Mouse (Mus musculus): ENCODE results near the gene C1rl. TPM values are rescaled to one million over a fixed set of nuclear protein-coding genes. Genes with fewer than 3 reads are reported as not detected.
"Not testable (repeated sequence)": the region's sequence is repeated elsewhere in the genome, so short reads cannot be mapped to it uniquely, and the experiment has no call there.

Gene C1rl
- polyA plus RNA-seq, 1 experiment from 2014 or later: 3.0 TPM

DNA sequence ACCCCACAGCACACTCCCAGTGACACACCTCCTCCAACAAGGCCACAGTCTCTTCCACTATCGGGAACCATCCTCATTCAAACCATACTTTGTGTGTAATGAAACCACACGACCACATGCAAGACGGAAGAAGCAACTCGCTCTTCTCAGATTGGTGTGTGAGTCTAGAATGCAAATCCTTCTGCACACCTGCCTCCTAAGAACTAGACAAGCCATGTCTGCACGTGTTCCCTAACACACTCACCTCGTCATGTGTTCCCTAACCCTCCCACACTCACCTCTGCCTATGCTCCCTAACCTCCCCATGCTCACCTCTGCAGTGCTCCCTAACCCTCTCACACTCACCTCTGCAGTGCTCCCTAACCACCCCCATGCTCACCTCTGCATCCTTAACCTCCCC is 1.5 kb upstream of the C1rl start:
- no peak overlapping the region for H3K4me2 ChIP-seq (ENCODE audit: low read depth, low read length)
- H3K4me1 ChIP-seq (ENCODE audit: control insufficient read depth, insufficient read depth, low read length): peaks cover 10% of the 10 kb centered on the region
- H3K9me3 ChIP-seq (ENCODE audit: control insufficient read depth, low read length): no peaks in the 10 kb centered on the region; the same call in 1 of the 2 replicates
- no peaks in the 10 kb centered on the region for H3K36me3 ChIP-seq (ENCODE audit: control insufficient read depth, insufficient read depth, low read length)
- 84% methylated on average over 6 of the region's 6 CpGs for WGBS
- no peak overlapping the region for H3K27ac ChIP-seq (ENCODE audit: low read length)
- no peak overlapping the region for H3K4me3 ChIP-seq (ENCODE audit: low read length)
- ATAC-seq: no peak
- H3K9ac ChIP-seq (ENCODE audit: low read depth, low read length): no peak overlapping the region
- H3K27me3 ChIP-seq (replicated peaks; ENCODE audit: control insufficient read depth, insufficient read depth, low read length): no peaks in the 10 kb centered on the region

DNA sequence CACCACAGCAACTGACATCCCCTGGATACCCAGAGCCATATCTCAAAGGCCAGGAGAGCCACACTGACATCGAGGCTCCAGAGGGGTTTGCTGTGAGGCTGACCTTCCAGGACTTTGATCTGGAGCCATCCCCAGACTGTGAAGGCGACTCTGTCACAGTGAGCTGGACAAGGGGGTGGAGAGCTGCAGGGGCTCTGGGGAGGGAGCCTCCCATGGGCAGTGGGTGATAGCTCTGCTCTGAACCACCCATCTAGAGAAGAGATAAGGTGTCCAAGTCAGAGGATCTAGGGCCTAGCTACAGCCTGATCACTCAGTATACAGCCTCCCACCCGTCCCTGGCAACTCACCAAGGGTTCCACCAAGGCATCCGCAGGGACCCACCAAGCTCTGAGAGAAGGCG is 973 bp downstream of the C1rl start:
- WGBS: 76% methylated on average over 5 of the region's 5 CpGs
- H3K9ac ChIP-seq (ENCODE audit: low read depth, low read length): peak overlapping the region; percentile 17; the same call in 1 of the 2 replicates
- peaks cover 10% of the 10 kb centered on the region for H3K4me1 ChIP-seq (ENCODE audit: control insufficient read depth, insufficient read depth, low read length)
- H3K4me2 ChIP-seq (ENCODE audit: low read depth, low read length): no peak overlapping the region
- H3K27ac ChIP-seq (ENCODE audit: low read length): peak overlapping the region; percentile 60; the same call in 1 of the 2 replicates
- no peaks in the 10 kb centered on the region for H3K36me3 ChIP-seq (ENCODE audit: control insufficient read depth, insufficient read depth, low read length)
- H3K4me3 ChIP-seq (ENCODE audit: low read length): no peak overlapping the region
- no peaks in the 10 kb centered on the region for H3K27me3 ChIP-seq (replicated peaks; ENCODE audit: control insufficient read depth, insufficient read depth, low read length)
- ATAC-seq: peak; percentile 29
- no peaks in the 10 kb centered on the region; the same call in 1 of the 2 replicates for H3K9me3 ChIP-seq (ENCODE audit: control insufficient read depth, low read length)

DNA sequence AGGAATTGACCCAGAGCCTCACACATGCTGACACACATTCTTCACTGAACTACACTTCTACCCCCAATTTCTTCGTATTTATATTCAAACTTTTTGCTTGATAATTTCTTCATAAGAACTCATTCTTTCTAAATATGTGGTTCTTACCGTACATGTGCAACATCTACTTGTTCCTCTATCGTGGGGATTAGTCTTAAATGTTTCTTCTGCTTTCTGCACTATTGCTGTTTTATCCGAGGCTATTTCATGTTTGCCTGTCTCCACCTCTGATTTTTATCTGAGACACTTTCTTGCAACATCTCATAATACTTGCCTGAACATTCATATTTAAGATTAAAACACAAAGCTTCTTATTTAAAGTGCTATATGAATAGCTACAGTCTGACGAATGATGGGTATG is 3.1 kb downstream of the C1rl start:
- H3K9me3 ChIP-seq (ENCODE audit: control insufficient read depth, low read length): no peaks in the 10 kb centered on the region; the same call in 1 of the 2 replicates
- H3K9ac ChIP-seq (ENCODE audit: low read depth, low read length): no peak overlapping the region
- no peak for ATAC-seq
- peaks cover 10% of the 10 kb centered on the region for H3K4me1 ChIP-seq (ENCODE audit: control insufficient read depth, insufficient read depth, low read length)
- no peaks in the 10 kb centered on the region for H3K27me3 ChIP-seq (replicated peaks; ENCODE audit: control insufficient read depth, insufficient read depth, low read length)
- no peak overlapping the region for H3K4me3 ChIP-seq (ENCODE audit: low read length)
- H3K27ac ChIP-seq (ENCODE audit: low read length): no peak overlapping the region
- 89% methylated on average over 5 of the region's 5 CpGs for WGBS
- H3K4me2 ChIP-seq (ENCODE audit: low read depth, low read length): no peak overlapping the region
- no peaks in the 10 kb centered on the region for H3K36me3 ChIP-seq (ENCODE audit: control insufficient read depth, insufficient read depth, low read length)

DNA sequence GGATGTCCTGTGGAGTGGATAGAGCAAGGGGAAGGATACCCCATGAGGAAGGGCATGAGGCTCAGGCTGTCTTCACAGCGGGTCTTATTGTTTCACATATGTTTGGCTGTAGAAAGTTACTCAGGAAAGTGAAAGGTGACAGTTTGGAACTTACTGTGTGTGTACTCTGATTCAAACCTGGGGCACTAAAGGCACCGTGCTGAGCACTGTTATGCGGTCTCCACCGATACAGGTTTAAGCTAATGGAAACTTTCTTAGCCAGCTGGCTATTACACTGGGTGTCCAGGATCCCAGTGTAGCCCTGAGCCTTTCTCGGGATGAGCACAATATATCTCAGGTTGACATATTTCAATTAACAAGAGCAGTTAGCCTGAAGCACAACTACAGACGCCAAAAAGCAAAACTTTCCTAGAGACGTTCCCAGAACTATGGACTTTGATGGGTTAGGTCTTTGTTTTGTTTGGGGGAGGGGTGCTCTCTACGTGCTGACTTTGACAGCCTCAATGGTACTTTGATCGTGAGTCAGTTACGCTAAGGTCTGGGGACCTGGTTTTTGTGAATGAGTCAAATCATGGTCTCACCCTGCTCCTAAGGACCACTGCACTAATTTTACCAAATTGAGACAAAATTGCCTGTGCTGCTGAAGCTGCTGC is 7.1 kb downstream of the C1rl start:
- H3K9ac ChIP-seq (ENCODE audit: low read depth, low read length): no peak overlapping the region
- peak; percentile 63 for ATAC-seq
- WGBS: 36% methylated on average over 10 of the region's 10 CpGs
- H3K9me3 ChIP-seq (ENCODE audit: control insufficient read depth, low read length): no peaks in the 10 kb centered on the region
- H3K4me1 ChIP-seq (ENCODE audit: control insufficient read depth, insufficient read depth, low read length): no peaks in the 10 kb centered on the region
- no peaks in the 10 kb centered on the region for H3K36me3 ChIP-seq (ENCODE audit: control insufficient read depth, insufficient read depth, low read length)
- no peak overlapping the region for H3K27ac ChIP-seq (ENCODE audit: low read length)
- no peak overlapping the region for H3K4me3 ChIP-seq (ENCODE audit: low read length)
- no peaks in the 10 kb centered on the region for H3K27me3 ChIP-seq (replicated peaks; ENCODE audit: control insufficient read depth, insufficient read depth, low read length)
- no peak overlapping the region for H3K4me2 ChIP-seq (ENCODE audit: low read depth, low read length)

DNA sequence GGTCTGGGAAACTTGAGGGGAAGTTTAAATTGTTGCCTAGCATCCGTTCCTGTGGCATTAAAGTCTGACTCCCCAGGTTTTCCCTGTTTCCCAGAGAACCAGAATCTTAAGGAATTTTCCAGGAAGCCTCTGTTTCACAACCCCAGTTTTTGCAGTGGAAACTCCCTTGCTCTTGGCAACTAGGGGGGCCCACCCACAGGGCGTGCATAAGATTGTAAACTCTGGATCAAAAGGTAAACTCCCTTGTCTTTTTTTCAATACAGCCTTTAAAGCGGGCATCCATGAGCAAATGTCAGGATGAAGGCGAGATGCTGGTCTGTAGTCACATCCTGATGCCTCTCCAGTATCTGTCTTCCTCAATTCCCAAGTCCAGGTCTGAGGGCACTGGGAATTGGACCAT is 8.6 kb downstream of the C1rl start:
- H3K4me2 ChIP-seq (ENCODE audit: low read depth, low read length): no peak overlapping the region
- H3K36me3 ChIP-seq (ENCODE audit: control insufficient read depth, insufficient read depth, low read length): no peaks in the 10 kb centered on the region
- H3K4me3 ChIP-seq (ENCODE audit: low read length): no peak overlapping the region
- H3K4me1 ChIP-seq (ENCODE audit: control insufficient read depth, insufficient read depth, low read length): no peaks in the 10 kb centered on the region
- WGBS: 79% methylated on average over 4 of the region's 4 CpGs
- H3K9ac ChIP-seq (ENCODE audit: low read depth, low read length): no peak overlapping the region
- no peak for ATAC-seq
- no peak overlapping the region for H3K27ac ChIP-seq (ENCODE audit: low read length)
- no peaks in the 10 kb centered on the region for H3K27me3 ChIP-seq (replicated peaks; ENCODE audit: control insufficient read depth, insufficient read depth, low read length)
- no peaks in the 10 kb centered on the region for H3K9me3 ChIP-seq (ENCODE audit: control insufficient read depth, low read length)

DNA sequence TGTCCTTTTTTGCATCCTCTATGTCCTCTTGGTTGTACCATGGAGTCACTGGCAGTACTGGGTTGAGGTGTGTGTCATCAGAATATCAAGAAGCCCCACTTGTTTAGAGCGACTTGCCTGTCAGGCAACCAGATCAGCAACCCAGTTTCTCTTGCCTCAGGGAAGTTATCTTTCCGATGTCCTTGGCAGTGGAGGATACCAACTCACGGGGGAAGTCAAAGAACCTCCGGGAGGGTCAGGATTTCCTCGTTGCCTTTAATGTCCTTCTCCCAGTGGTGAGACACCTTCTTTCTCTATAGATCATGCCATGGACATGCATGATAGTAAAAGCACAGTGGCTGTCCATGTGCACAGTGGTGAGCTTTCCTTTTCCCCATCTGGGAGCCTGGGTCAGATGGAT is 9.1 kb downstream of the C1rl start:
- WGBS: 85% methylated on average over 5 of the region's 5 CpGs
- Histone ChIP-seq H3K27ac (ENCODE audit: low read length) (no peak overlapping the region), H3K4me2 (ENCODE audit: low read depth, low read length) (no peak overlapping the region), H3K9ac (ENCODE audit: low read depth, low read length) (no peak overlapping the region), H3K4me3 (ENCODE audit: low read length) (no peak overlapping the region), H3K9me3 (ENCODE audit: control insufficient read depth, low read length) (no peaks in the 10 kb centered on the region), H3K27me3 (replicated peaks; ENCODE audit: control insufficient read depth, insufficient read depth, low read length) (no peaks in the 10 kb centered on the region), H3K4me1 (ENCODE audit: control insufficient read depth, insufficient read depth, low read length) (no peaks in the 10 kb centered on the region), H3K36me3 (ENCODE audit: control insufficient read depth, insufficient read depth, low read length) (no peaks in the 10 kb centered on the region)
- no peak for ATAC-seq

DNA sequence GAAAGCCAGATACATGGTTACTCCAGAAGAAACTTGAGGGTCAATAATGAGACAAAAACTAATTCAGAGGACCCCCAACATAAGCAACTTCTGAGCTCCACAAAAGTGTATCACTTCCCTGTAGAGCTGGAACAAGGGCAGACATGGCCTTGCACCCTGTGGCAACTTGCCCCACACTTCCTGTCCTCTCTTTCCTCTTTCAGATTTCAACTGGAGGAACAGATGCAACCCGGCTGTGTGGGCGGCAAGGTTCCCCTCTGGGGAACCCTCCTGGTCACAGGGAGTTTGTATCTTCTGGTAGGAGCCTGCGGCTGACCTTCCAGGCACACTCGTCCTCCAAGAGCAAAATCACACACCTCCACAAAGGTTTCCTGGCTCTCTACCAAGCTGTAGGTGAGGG is 12.1 kb downstream of the C1rl start:
- no peak overlapping the region for H3K9ac ChIP-seq (ENCODE audit: low read depth, low read length)
- H3K27ac ChIP-seq (ENCODE audit: low read length): no peak overlapping the region
- no peaks in the 10 kb centered on the region for H3K9me3 ChIP-seq (ENCODE audit: control insufficient read depth, low read length)
- no peak for ATAC-seq
- H3K4me2 ChIP-seq (ENCODE audit: low read depth, low read length): no peak overlapping the region
- H3K36me3 ChIP-seq (ENCODE audit: control insufficient read depth, insufficient read depth, low read length): no peaks in the 10 kb centered on the region
- no peak overlapping the region for H3K4me3 ChIP-seq (ENCODE audit: low read length)
- H3K27me3 ChIP-seq (replicated peaks; ENCODE audit: control insufficient read depth, insufficient read depth, low read length): no peaks in the 10 kb centered on the region
- H3K4me1 ChIP-seq (ENCODE audit: control insufficient read depth, insufficient read depth, low read length): no peaks in the 10 kb centered on the region
- 62% methylated on average over 4 of the region's 4 CpGs for WGBS

DNA sequence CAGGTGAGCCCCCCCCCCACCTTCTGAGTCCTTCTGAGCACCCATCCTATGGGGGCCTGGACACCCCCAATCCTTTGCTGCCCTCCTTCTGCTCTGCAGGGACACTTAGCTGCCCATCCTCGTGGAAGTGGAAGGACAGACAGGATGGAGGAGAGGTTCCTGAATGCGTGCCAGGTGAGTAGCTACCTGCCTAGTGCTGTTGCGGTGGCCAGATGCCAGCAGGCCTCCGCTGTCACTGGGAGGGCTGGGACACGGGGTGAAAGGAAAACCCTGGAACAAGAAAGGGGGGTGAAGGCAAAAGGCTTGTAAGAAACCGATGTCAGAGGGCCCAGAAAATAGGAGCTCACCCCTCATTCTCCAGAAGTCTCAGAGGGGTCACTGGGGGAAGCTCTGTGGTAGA is 14.1 kb downstream of the C1rl start:
- no peak overlapping the region for H3K9ac ChIP-seq (ENCODE audit: low read depth, low read length)
- H3K36me3 ChIP-seq (ENCODE audit: control insufficient read depth, insufficient read depth, low read length): no peaks in the 10 kb centered on the region
- no peaks in the 10 kb centered on the region for H3K9me3 ChIP-seq (ENCODE audit: control insufficient read depth, low read length)
- H3K27ac ChIP-seq (ENCODE audit: low read length): no peak overlapping the region
- no peak overlapping the region for H3K4me3 ChIP-seq (ENCODE audit: low read length)
- no peaks in the 10 kb centered on the region for H3K27me3 ChIP-seq (replicated peaks; ENCODE audit: control insufficient read depth, insufficient read depth, low read length)
- 87% methylated on average over 6 of the region's 6 CpGs for WGBS
- no peaks in the 10 kb centered on the region for H3K4me1 ChIP-seq (ENCODE audit: control insufficient read depth, insufficient read depth, low read length)
- no peak for ATAC-seq
- H3K4me2 ChIP-seq (ENCODE audit: low read depth, low read length): no peak overlapping the region

DNA sequence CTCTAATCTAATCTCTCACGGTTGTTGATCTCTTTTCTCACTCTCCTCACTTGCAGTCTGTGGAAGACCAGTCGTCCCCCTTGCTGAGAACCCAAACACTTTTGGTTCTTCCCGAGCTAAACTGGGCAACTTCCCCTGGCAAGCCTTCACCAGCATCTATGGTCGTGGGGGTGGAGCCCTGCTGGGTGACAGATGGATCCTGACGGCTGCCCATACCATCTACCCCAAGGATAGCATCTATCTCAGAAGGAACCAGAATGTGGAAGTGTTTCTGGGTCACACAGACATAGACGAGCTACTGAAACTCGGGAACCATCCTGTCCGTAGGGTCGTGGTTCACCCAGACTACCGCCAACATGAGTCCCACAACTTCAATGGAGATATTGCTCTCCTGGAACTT is 15.4 kb downstream of the C1rl start:
- H3K9me3 ChIP-seq (ENCODE audit: control insufficient read depth, low read length): no peaks in the 10 kb centered on the region
- 82% methylated on average over 10 of the region's 10 CpGs for WGBS
- no peak overlapping the region for H3K4me3 ChIP-seq (ENCODE audit: low read length)
- H3K27ac ChIP-seq (ENCODE audit: low read length): no peak overlapping the region
- no peak overlapping the region for H3K9ac ChIP-seq (ENCODE audit: low read depth, low read length)
- no peaks in the 10 kb centered on the region for H3K27me3 ChIP-seq (replicated peaks; ENCODE audit: control insufficient read depth, insufficient read depth, low read length)
- H3K4me1 ChIP-seq (ENCODE audit: control insufficient read depth, insufficient read depth, low read length): no peaks in the 10 kb centered on the region
- ATAC-seq: no peak
- H3K36me3 ChIP-seq (ENCODE audit: control insufficient read depth, insufficient read depth, low read length): no peaks in the 10 kb centered on the region
- H3K4me2 ChIP-seq (ENCODE audit: low read depth, low read length): no peak overlapping the region

DNA sequence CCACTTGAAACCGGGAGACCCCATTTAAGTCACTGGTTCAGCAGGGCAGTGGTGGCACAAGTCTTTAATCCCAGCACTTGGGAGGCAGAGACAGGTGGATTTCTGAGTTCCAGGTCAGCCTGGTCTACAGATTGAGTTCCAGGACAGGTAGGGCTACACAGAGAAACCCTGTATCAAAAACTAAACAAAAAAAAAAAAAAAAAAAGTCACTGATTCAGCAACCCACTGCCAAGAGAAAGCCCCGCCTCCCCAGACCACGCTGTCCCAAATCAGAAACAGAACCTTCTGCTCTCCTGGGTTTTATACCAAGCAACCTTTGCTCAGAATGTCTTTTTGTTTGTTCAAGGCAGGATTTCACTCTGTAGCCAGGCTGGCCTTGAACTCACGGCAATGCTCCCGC is 16.3 kb downstream of the C1rl start:
- H3K36me3 ChIP-seq (ENCODE audit: control insufficient read depth, insufficient read depth, low read length); H3K4me1 ChIP-seq (ENCODE audit: control insufficient read depth, insufficient read depth, low read length); H3K4me2 ChIP-seq (ENCODE audit: low read depth, low read length); H3K9ac ChIP-seq (ENCODE audit: low read depth, low read length); ATAC-seq; H3K4me3 ChIP-seq (ENCODE audit: low read length); H3K27ac ChIP-seq (ENCODE audit: low read length); H3K27me3 ChIP-seq (replicated peaks; ENCODE audit: control insufficient read depth, insufficient read depth, low read length); H3K9me3 ChIP-seq (ENCODE audit: control insufficient read depth, low read length): not testable (repeated sequence)
- 84% methylated on average over 5 of the region's 5 CpGs for WGBS
